Mouse (Mus musculus): ENCODE results near the gene D5Ertd579e.

Gene D5Ertd579e

GRCm38 (mm10) chr5:36568118-36568517 is 127.7 kb downstream of the D5Ertd579e start:
- no peak for DNase-seq (ENCODE audit: low spot score)

DNA sequence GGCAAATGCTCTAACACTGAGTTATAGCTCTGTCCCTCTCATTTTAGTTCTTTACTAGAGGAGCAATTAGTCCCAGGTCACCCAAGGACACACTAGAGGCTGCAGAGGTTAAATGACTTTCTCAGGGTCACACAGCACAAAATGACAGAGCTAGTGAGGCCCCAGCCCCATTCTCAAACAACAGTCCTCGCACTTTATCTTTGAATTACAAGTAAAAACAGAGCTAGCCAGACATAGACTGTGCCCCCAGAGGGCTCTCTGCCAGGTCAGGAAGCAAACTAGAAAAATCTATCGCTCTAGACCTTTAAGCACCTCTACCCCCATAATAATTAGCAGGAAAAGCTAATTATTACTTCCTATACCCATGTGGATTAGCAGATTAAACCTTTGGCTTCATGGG is 128.2 kb downstream of the D5Ertd579e start:
- DNase-seq (ENCODE audit: low spot score), result no peak

- no peak for DNase-seq (ENCODE audit: low spot score)
Measured at GRCm38 (mm10) chr5:36564530-36564929, 131.3 kb downstream of the D5Ertd579e start.

DNA sequence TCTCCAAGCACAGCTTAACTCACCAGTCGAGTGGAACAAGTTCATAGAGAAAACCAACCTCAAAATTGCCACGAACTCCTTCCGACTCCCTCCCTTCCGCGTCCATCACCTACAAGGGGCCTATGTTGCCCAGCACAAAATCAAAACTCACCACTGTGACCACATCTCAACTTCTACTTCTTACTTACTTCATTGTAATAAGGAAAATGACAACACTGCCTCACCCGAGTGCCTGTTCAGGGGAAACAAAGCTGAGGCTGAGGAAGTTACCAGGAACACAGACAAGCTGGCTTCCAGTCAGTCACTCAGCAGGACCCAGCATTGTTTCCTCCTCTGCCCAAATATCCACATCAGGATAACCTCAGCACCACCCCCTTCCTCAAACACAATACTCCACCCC is 132.1 kb downstream of the D5Ertd579e start:
- no peak for DNase-seq (ENCODE audit: low spot score)

DNA sequence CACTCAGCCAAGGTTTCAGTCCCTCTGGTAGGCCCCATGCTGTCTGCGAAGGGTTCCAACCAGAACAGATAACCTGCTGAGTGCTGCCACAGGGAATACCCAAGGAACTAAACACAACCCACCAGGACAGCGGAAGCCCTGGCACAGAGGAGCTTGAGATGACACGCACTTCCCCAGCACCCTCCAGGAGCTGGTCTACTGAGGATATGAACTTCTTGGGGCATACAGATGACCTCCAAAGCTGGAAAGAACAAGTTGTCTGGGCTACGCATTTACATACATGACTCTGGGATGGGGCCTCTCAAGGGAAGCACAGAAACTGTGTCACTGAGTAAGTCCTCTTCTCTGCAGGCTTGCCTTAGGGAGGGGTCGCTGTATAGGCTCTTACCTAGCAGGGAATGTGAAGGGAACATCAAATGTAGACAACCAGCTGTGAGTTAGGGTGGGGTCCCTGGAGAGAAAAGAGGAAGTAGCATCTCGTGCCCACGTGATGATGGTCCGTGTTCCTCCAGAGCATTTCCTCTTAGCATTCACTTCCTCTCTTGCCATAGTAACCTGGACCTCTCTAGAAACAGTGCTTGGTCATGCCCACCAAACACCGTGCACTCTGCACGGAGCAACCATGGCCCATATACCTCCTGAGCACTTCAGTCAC is 132.9 kb downstream of the D5Ertd579e start:
- no peak for DNase-seq (ENCODE audit: low spot score)

GRCm38 (mm10) chr5:36561509-36561908 is 134.3 kb downstream of the D5Ertd579e start:
- no peak for DNase-seq (ENCODE audit: low spot score)

DNA sequence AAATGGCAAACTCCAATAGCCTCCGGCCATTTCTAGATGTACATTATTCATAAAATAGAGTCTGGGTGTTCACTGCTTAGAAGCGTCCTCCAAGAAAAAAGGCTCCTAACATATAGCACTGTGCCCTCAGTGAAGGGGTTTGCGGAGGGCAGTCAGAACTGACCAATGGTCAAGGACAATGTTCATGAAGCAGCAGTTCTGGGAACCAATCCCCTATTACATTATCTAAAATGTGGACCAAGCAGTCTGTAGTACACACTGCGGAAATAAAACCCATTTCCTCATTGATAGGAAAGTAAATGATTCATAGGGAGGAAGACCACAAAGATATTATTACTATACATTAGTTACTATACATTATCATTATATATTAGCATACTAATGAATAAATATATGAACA is 135.3 kb downstream of the D5Ertd579e start:
- DNase-seq (ENCODE audit: low spot score), result no peak

DNA sequence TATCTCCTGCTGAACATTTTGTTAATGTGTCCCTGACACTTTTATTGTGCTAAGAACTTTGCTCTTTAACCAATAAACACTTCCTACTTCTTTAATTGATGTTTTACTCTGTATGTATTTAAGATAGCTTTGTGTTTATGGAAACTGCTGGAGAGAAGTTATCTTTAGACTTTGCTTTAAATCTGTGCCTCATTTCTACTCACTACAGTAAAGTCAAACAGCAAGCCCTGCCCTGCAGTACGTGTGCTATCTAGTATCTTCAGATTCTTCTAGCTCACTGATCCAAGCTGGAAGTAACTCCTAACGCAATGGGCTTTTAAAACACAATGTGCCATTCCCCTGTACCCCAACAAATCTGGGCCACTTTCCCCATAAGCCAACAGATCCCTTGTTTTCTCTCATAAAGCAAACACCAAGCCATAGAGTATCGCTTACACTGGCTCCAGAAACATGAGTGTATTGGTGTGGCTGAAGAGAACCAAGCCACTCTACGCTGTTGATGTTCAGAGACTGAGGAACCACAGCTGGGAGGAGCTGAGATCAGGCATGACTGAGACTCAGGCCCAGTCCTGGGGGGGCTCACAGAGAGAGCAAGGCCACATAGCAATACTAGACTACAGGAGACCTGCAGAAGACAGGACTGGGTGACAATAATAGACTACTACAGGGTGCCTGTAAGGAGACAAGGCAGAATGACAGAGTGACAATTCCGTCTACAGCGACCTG is 136.2 kb downstream of the D5Ertd579e start:
- no peak for DNase-seq (ENCODE audit: low spot score)

DNA sequence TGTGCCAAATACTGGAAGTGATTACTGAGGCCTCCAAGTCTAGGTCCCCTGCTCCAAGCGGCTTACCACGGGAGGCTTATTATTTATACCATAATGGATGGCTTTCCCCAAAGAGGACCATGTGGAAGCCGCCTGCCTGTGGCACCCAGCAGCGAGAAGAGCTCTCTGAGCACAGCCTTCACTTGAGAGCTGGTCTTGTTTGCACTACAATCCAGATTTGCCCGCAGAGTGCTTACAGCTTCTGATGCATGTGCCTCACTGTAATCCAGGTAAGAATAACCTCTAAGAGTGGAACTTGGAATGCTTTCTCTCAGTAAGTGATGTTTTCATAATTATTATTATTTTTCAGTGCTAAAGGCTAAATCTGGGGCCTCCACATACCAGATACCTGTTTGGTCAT is 136.7 kb downstream of the D5Ertd579e start:
- no peak for DNase-seq (ENCODE audit: low spot score)

DNA sequence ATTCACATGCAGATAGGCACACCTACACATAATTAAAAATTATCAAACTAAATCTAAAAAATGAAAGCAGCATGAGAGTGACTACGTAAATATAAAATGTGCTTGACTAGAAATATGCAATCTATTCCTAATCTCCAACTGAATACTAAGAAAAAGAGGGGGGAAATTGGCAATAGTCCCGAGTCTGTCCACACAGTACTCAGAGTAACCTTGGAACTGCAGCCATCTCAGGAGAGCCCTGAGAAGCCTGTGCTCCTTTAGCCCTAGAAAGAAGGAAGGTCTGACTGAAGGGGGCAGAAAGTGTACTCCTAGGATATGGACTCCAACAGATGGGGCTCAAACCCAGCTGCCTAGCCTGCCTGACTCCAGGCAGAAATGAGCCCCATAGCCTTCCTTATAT is 137.3 kb downstream of the D5Ertd579e start:
- no peak for DNase-seq (ENCODE audit: low spot score)

GRCm38 (mm10) chr5:36557584-36558308 is 138.1 kb downstream of the D5Ertd579e start:
- DNase-seq (ENCODE audit: low spot score), result no peak

DNA sequence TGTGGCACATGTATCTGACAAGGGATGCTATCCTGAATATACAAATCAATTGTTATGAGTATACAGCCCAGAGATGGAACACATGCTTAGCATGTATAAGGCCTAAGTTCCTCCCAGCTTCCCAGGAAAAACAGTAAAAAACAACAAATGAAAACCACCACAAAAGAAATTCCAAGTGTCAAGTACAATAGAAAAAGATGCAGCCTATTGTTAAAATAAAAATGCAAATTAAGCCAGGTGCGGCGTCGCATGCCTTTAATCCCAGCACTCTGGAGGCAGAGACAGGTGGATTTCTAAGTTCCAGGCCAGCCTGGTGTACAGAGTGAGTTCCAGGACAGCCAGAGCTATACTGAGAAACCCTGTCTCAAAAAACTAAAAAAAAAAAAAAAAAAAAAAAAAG is 138.9 kb downstream of the D5Ertd579e start:
- DNase-seq (ENCODE audit: low spot score), result no peak

DNA sequence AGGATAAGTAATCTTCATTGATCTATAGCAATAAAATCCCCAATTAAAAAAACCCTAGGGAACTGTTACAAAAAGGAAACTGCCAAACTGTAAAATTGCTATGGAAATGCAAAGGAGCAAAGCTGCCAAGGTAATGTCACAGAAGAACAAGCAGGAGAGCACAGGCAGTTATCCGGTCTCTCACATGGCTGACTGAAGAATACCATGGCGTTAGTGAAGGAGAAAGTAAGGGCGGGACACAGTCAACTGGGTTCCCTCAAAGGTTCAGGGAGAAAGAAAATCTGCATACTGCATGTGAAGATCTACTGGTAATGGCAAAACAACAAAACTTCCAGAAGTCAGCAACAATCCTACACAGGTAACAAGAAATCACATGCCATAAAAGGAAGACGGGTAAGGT is 139.5 kb downstream of the D5Ertd579e start:
- DNase-seq (ENCODE audit: low spot score), result no peak

- no peak for DNase-seq (ENCODE audit: low spot score)
Measured at GRCm38 (mm10) chr5:36554496-36554895, 141.3 kb downstream of the D5Ertd579e start.

- DNase-seq (ENCODE audit: low spot score), result no peak
Measured at GRCm38 (mm10) chr5:36553886-36554285, 141.9 kb downstream of the D5Ertd579e start.

DNA sequence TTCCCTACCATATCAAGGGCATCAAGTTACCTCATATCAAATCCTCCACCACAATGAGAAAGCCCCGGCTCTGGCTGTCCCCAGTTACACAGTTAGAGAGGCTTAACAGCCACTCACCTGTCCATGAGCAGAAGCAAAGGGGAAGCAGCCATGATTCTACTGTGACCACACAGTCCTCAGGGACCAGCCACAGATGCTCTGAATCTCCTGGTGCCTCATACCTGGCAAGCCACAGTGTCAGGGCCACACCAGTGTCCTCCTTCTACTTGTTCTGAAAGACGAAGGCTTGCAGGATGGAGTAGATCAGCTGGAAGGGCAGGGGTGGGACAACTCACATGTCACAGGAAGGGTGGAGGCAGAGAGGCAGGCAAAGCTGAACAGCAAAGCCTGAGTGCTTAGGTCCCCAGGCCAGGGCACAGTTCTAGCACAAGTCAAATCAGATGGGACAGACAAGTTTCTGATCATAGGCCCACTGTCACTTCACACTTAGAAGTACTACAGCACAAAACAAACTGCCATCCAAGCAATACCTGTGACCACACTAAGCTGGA is 142.7 kb downstream of the D5Ertd579e start:
- no peak for DNase-seq (ENCODE audit: low spot score)

DNA sequence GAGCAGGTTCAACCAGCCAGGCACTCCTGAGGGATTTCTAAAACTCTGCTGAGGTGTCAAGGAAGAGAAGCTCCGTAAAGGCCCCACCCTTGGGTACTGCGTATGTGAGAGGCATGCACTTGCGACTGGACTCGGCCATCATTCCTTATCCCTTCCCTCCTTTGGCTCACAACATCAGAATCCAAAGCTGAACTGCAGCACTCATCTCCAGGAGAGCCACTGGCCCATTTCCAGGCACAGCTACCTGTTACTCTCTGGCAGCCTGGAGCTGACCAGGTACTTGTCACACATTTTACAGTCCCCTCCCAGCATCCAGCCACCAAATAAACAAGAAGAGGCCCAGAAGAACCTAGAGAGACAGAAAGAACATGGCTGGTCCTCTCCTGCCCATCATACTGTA is 143.4 kb downstream of the D5Ertd579e start:
- no peak for DNase-seq (ENCODE audit: low spot score)

Measured in testis, postnatal 14 days (tissue).